Mouse (Mus musculus) testis, adult 10 weeks (tissue): Measurements from ENCODE around the gene Dstyk. TPM values are rescaled to one million over a fixed set of nuclear protein-coding genes. Genes with fewer than 3 reads are reported as not detected.

ENCODE experiments used
- polyA plus RNA-seq: library from polyadenylated mRNA; stranded (reverse); fragments of 350-450 nt; fragmentation: Illumina TruSeq; extraction: RNeasy Lipid Tissue Mini Kit (QIAGEN cat#74804); gene quantifications from one replicate; pipeline ENCODE4 v1.2.3, GENCODE M21; 2014; ENCODE audit warnings: low read depth, low replicate concordance

Dstyk gene
- 7.5 TPM for polyA plus RNA-seq

GRCm38 (mm10) chr1:132417319-132418251 lies at the start of gene Dstyk:
Gene Dstyk (plus strand): TSS chr1:132417555.

GRCm38 (mm10) chr1:132390691-132391579 lies 26.4 kb upstream of the Dstyk start, which contains the start of gene Tmcc2:
Gene Tmcc2 (minus strand): TSS chr1:132391281.

GRCm38 (mm10) chr1:132476928-132477691 lies 59.8 kb downstream of the Dstyk start, which contains the start of gene Rbbp5:
Gene Rbbp5 (plus strand): TSS chr1:132477365.

GRCm38 (mm10) chr1:132506058-132506457 lies 88.7 kb downstream of the Dstyk start, which contains the start of gene Tmem81:
Gene Tmem81 (plus strand): TSS chr1:132506230.

Other genes starting within 250 kb of the Dstyk start
- gene Lemd1, start 226.1 kb upstream of the Dstyk start, polyA plus RNA-seq, result 90.8 TPM
- gene AC124108.1, start 226.1 kb upstream of the Dstyk start, polyA plus RNA-seq, result 0.11 TPM
- gene Gm10188, start 187.8 kb upstream of the Dstyk start, polyA plus RNA-seq, result 0.78 TPM
- 0.25 TPM for gene Klhdc8a, start 118.9 kb upstream of the Dstyk start, polyA plus RNA-seq
- gene Nuak2, start 101.4 kb upstream of the Dstyk start, polyA plus RNA-seq, result 1.8 TPM
- 0.29 TPM for gene Tmcc2, start 26.3 kb upstream of the Dstyk start, polyA plus RNA-seq
- 19.4 TPM for gene Rbbp5, start 59.8 kb downstream of the Dstyk start, polyA plus RNA-seq
- gene Tmem81, start 88.7 kb downstream of the Dstyk start, polyA plus RNA-seq, result 13.8 TPM
- gene Cntn2, start 125.7 kb downstream of the Dstyk start, polyA plus RNA-seq, result not detected